Mouse (Mus musculus): ENCODE measurements around the gene Mthfsd.

GRCm38 (mm10) chr8:121121704-121122103 is 13.5 kb upstream of the Mthfsd start:
- TF ChIP-seq POLR2A (IDR thresholded peaks at IDR 0.05; ENCODE audit: borderline replicate concordance, extremely low read depth, low read depth, low read length) (no peak), CTCF (IDR thresholded peaks at IDR 0.05; ENCODE audit: insufficient read depth, low read length) (no peak)
